Mouse (Mus musculus) cortical plate, adult 2 months (tissue): Measurements from ENCODE around the gene Ksr1. TPM values are rescaled to one million over a fixed set of nuclear protein-coding genes. Genes with fewer than 3 reads are reported as not detected.

Experiments
- H3K27ac ChIP-seq: fragments of 200-500 bp; 2 replicates; pipeline ENCODE4 v1.5.1; 2012; ENCODE audit warnings: low read length, control low read depth, inconsistent platforms; ENCODE audit not compliant: insufficient read depth
- H3K4me1 ChIP-seq: fragments of 200-500 bp; 2 replicates; pipeline ENCODE4 v1.6.1; 2011; ENCODE audit warnings: low read length; ENCODE audit not compliant: control insufficient read depth, insufficient read depth
- H3K4me3 ChIP-seq: fragments of 200-500 bp; 2 replicates; pipeline ENCODE4 v1.5.1; 2011; ENCODE audit warnings: mild to moderate bottlenecking, low read length, control low read depth; ENCODE audit not compliant: insufficient read depth
- CTCF ChIP-seq: fragments of 200-500 bp; IDR thresholded peaks from 2 replicates; pipeline ENCODE4 v1.5.1; 2011; ENCODE audit warnings: mild to moderate bottlenecking, control low read depth, low read length; ENCODE audit not compliant: insufficient read depth; ENCODE audit errors: extremely low read depth
- POLR2A ChIP-seq: fragments of 200-500 bp; IDR thresholded peaks from 2 replicates; pipeline ENCODE4 v1.6.1; 2011; ENCODE audit warnings: mild to moderate bottlenecking, low read length, control low read depth; ENCODE audit not compliant: insufficient read depth; ENCODE audit errors: extremely low read depth
- polyA plus RNA-seq: library from polyadenylated mRNA; depleted of rRNA; stranded (reverse); fragments of >200 nt; gene quantifications from 2 replicates; pipeline ENCODE4 v1.2.3, GENCODE M21; 2012; rRNA removed

Ksr1 gene
- 32.8 and 39.8 TPM in 2 replicates for polyA plus RNA-seq

DNA sequence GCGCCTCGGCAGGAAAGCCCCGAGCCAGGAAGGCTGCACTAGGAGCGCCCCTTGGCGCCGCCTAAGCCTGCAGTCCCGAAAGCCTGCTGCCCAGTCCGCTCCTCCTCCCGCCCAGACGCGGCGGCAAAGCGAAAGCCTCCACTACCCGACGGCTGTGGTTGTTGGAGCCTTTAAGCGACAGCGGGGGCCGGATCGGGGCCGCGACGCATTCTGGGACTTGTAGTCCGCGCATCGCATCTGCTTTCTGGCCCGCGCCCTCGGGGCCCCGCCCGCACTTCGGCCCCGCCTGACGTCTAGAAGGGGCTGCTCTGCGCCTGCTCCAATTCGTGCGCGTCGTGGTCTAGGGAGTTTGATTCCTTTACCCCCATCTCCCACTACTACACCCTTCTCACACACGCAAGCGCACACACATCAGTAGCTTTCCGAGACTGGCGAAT, at the start of gene Ksr1:
Gene Ksr1, minus strand, starts transcription at position 77 of the 437 bp plus-strand sequence.
- Histone ChIP-seq H3K4me3 (peak within 1 kb of the TSS; percentile 95), H3K27ac (peak within 1 kb of the TSS; percentile 75), H3K4me1 (peaks cover 4% of the 10 kb centered on the region)
- no peak for TF ChIP-seq CTCF
- peak; percentile 99 for TF ChIP-seq POLR2A

DNA sequence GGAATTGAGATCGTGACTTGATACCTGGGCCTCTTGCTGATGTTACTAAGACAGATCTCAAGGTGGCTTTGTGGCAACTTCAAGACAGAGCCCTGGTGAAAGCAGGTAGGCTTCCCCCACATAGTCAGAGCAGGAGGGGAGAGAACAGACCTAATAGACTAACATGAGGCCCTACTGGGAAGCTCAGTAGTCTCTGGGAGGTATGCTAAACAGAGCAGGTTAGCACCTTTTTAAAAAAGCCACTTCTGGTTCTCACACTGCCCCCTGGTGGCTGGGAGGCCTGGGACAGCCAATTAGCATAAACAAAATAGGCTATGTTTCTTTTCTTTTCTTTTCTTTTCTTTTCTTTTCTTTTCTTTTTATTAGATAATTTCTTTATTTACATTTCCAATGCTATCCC, 46.0 kb upstream of the Ksr1 start:
- peaks cover 2% of the 10 kb centered on the region; the same call in 1 of the 2 replicates for H3K4me1 ChIP-seq
- H3K27ac ChIP-seq = no peak overlapping the region
- H3K4me3 ChIP-seq = no peak overlapping the region
- no peak for TF ChIP-seq POLR2A
- peak; percentile 22; the same call in 1 of the 2 replicates for TF ChIP-seq CTCF

DNA sequence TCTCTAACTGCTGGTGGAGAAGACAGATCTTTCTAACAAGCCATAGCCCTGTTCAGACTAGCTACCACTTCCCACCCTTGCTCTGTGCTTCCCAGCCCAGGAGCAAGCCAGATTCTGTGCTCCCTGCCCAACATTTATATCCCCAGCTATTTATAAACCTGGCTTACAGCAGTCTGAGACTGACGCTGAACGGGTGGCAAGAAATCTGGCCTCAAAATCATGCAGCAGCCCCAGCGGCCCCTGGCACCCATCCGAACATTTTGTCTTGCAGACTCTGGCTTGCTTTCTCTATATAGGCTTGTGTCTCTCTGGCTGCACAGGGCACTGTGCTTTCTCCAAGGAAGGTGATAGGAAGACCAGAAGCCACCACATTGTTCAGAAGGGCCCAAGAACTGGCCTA, 45.0 kb upstream of the Ksr1 start:
- Histone ChIP-seq H3K4me1 (peaks cover 2% of the 10 kb centered on the region; the same call in 1 of the 2 replicates), H3K4me3 (no peak overlapping the region), H3K27ac (no peak overlapping the region)
- no peak for TF ChIP-seq POLR2A
- TF ChIP-seq CTCF = no peak

DNA sequence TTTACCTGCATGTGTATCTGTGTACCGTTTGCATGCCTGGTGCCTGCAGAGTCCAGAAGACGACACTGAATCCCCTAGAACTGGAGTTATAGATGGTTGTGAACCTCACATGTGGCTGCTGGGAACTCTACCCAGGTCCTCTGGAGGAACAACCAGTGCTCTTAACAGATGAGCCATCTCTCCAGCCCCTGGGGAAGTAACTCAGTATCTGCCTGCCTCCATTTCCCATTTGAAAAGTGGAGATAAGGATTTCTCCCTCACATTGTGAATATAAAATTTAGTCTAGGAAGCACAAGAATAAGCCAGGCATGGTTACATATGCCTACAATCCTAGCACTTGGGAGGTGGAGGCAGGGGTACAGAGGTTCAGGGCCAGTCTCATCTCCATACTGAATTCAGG, 44.0 kb upstream of the Ksr1 start:
- H3K27ac ChIP-seq = no peak overlapping the region
- TF ChIP-seq CTCF = no peak
- TF ChIP-seq POLR2A = no peak
- H3K4me3 ChIP-seq = no peak overlapping the region
- peaks cover 2% of the 10 kb centered on the region; the same call in 1 of the 2 replicates for H3K4me1 ChIP-seq

- H3K4me1 ChIP-seq = peaks cover 7% of the 10 kb centered on the region
- H3K4me3 ChIP-seq = no peak overlapping the region
- TF ChIP-seq POLR2A = no peak
- no peak overlapping the region for H3K27ac ChIP-seq
Observed at GRCm38 (mm10) chr11:79188176-79188575, 42.0 kb upstream of the Ksr1 start.

DNA sequence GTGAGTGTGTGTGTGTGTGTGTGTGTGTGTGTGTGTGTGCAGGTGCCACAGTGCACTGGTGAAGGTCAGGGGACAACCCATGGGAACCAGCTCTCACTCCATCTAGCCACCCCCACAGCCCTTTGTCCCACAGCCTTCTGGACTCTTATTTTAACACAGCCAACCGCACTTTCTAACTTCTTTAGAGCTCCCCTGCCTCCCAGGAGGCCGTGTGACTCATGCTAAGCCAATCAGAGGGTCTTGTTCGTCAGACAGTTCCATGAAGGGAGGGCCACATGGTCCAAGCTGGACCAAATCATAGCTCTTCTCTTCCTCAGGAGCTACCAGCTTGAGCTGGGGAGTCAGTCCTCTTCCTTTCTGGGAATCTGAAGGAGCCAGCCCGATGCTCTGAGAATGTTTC, 41.1 kb upstream of the Ksr1 start:
- Histone ChIP-seq H3K4me1 (peaks cover 10% of the 10 kb centered on the region), H3K27ac (no peak overlapping the region), H3K4me3 (no peak overlapping the region)
- TF ChIP-seq CTCF = no peak
- TF ChIP-seq POLR2A = no peak

DNA sequence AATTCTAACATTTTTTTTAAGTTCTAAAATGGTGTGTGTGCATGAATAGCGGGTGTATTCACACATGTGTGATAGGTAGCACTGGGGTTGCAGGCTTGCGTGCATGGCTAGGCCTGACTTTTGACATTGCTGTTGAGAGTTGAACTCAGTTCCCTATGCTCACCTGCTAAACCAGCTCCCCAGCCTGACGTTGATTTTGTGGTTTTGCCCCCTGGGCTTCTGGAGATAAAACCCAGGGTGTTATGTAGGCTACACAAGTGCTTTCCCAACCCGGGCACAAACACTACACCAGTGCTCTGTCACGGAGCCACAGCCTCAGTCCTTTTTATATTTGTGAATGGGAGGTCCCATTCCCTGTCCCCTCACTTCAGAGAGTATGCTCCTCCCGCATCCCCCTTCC, 39.5 kb upstream of the Ksr1 start:
- Histone ChIP-seq H3K27ac (no peak overlapping the region), H3K4me3 (no peak overlapping the region), H3K4me1 (peaks cover 9% of the 10 kb centered on the region)
- TF ChIP-seq CTCF (no peak), POLR2A (no peak)

DNA sequence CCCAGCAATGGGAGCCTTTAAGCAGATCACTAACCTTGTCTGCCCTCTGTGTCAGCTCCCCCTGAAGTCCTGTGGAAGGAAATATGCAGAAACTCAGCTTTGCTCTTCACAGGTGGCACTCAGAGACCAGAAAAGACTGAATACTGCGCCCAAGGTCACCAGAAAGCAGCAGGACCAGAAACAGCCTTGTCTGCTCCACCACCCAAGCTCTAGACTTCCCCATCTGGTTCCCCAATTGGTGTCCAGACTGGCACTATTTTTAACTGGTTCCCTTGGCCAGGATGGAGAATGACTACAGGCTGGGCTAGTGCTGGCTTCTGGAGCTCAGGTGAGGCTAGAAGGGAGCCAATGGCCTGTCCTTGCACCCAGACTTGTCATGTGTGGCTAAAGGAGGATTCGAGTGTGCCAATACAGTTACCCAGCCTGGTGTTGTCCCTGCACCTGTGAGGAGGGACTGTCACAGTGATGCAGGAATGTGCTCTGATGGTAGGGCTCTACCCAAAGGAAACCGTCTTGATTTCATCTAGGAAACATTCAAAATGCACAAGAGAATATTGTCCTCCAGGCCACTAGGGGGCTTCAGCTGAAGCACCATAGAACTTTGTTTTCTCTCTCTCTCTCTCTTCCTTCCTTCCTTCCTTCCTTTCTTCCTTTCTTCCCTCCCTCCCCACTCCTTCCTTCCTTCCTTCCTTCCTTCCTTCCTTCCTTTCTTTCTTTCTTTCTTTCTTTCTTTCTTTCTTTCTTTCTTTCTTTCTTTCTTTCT, 38.1 kb upstream of the Ksr1 start:
- Histone ChIP-seq H3K4me1 (peaks cover 8% of the 10 kb centered on the region), H3K27ac (no peak overlapping the region), H3K4me3 (no peak overlapping the region)
- no peak for TF ChIP-seq POLR2A
- no peak for TF ChIP-seq CTCF

- H3K4me1 ChIP-seq = peaks cover 8% of the 10 kb centered on the region
- TF ChIP-seq CTCF (no peak), POLR2A (no peak)
- H3K4me3 ChIP-seq = no peak overlapping the region
- H3K27ac ChIP-seq = no peak overlapping the region
Observed at GRCm38 (mm10) chr11:79183400-79183799, 37.2 kb upstream of the Ksr1 start.

- no peak for TF ChIP-seq CTCF
- TF ChIP-seq POLR2A = no peak
- peaks cover 8% of the 10 kb centered on the region for H3K4me1 ChIP-seq
- no peak overlapping the region for H3K27ac ChIP-seq
- H3K4me3 ChIP-seq = no peak overlapping the region
Observed at GRCm38 (mm10) chr11:79182881-79183280, 36.7 kb upstream of the Ksr1 start.
